Mouse (Mus musculus) testis, adult 2 months (tissue): ENCODE results near the gene Slc19a1.

ENCODE experiments used
- CTCF ChIP-seq: fragments of 200-500 bp; IDR thresholded peaks from 2 replicates; pipeline ENCODE4 v1.5.1; 2012; ENCODE audit warnings: low read depth, mild to moderate bottlenecking, inconsistent platforms, low read length, moderate library complexity; ENCODE audit not compliant: control insufficient read depth, insufficient read depth, insufficient replicate concordance
- POLR2A ChIP-seq: fragments of 200-500 bp; IDR thresholded peaks from 2 replicates; pipeline ENCODE4 v1.6.1; 2012; ENCODE audit warnings: low read depth, mild to moderate bottlenecking, inconsistent platforms, low read length, moderate library complexity; ENCODE audit not compliant: control insufficient read depth

DNA sequence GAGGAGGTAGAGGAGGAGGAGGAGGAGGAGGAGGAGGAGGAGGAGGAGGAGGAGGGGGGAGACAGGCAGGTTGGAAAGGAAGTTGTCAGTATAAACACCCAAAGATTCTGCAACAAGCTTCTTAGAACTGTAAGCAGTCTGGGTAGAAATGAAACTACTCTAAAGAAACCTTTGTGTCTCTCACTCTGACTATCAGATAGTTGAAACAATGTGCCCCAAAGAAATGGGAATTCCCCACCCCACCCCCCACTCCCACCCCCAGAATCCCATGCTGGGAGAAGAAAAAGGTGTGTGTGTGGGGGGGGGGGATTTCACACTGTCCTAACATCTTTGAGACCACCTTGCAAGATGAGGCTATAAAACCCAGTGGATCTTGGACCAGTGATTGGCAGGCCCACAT lies 72.3 kb downstream of the Slc19a1 start:
- TF ChIP-seq CTCF (no peak), POLR2A (no peak)
